Mouse (Mus musculus): Measurements from ENCODE around the gene Pabpn1. TPM values are rescaled to one million over a fixed set of nuclear protein-coding genes. Genes with fewer than 3 reads are reported as not detected.
A peak's percentile ranks its signal among the peaks of the same experiment; 100 is the strongest.

The Pabpn1 gene
- 100 to 1,000 TPM; 260 to 320 (median 270) TPM for total RNA-seq (2022)

GRCm38 (mm10) chr14:54892200-54892599 is at the start of gene Pabpn1:
Pabpn1 (plus strand) TSS chr14:54892500.
- no peak for DNase-seq (ENCODE audit: low spot score in 2 of 2)

GRCm38 (mm10) chr14:54843461-54843860 is 48.8 kb upstream of the Pabpn1 start:
- DNase-seq (ENCODE audit: low spot score in 2 of 2): no peak

GRCm38 (mm10) chr14:54855726-54856125 is 36.6 kb upstream of the Pabpn1 start:
- DNase-seq (ENCODE audit: low spot score in 2 of 2): no peak

DNA sequence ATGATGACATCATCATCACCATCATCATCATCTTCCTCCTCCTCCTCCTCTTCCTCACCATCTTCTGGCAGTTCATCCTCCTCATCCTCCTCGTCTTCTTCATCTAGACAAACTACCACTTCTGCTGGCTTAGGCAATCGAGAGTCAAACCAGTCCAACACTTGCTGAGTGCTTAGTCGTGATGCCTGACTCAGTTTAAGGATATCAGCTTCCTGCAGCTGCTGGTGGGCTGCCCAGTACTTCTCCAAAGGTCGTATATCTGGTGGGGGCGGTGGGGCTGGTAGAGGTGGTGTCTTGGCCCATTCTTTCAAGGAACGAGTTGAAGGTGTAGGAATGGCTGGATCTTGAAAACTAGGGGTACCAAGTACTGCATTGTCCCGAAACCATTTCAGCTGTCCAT is 35.6 kb upstream of the Pabpn1 start:
- DNase-seq (ENCODE audit: low spot score in 2 of 2): no peak

GRCm38 (mm10) chr14:54857891-54858290 is 34.4 kb upstream of the Pabpn1 start:
- no peak for DNase-seq (ENCODE audit: low spot score in 2 of 2)

GRCm38 (mm10) chr14:54860511-54860910 is 31.8 kb upstream of the Pabpn1 start:
- DNase-seq (ENCODE audit: low spot score in 2 of 2): peak in 1 of 2 experiments; percentile 65

DNA sequence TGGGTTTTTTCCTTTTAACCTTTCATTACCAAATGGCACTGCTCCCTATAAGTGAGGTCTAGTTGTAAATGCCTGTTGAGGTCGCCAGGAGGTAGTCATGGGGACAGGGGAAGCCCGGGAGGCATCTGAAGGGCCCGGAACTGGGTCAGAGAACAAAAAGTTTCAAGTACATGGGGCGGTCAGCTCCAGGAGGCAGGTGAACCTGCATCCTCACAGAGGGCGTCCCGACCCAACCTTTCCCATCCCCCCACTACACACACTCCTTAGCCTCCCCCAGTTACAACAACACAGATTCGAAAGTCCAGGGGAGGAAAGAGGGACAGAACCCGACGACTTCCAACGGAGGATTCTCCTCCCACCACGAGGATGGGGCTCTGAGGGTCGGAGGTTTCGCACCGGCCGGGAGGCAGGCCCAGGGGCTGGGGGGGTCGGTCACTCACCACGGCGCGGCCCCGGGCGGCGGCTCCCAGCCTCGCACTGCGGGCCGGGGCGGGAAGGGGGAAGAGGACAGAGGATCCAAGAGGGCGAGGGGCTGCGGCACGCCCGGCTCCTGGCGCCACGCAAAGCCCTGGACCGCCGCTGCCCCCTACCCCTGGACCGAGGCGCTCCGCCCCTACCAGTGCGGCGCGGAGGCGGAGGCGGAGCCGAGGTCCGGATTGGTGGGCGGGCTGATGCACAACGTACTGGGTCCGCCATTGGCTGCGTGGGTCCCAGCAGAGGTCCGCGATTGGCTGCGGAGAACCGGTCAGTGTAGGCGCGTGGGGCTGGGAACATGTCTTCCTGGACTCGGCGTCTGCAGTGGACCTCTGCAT is 28.6 kb upstream of the Pabpn1 start:
- peak; percentile 88 to 93 for DNase-seq (ENCODE audit: low spot score in 2 of 2)

DNA sequence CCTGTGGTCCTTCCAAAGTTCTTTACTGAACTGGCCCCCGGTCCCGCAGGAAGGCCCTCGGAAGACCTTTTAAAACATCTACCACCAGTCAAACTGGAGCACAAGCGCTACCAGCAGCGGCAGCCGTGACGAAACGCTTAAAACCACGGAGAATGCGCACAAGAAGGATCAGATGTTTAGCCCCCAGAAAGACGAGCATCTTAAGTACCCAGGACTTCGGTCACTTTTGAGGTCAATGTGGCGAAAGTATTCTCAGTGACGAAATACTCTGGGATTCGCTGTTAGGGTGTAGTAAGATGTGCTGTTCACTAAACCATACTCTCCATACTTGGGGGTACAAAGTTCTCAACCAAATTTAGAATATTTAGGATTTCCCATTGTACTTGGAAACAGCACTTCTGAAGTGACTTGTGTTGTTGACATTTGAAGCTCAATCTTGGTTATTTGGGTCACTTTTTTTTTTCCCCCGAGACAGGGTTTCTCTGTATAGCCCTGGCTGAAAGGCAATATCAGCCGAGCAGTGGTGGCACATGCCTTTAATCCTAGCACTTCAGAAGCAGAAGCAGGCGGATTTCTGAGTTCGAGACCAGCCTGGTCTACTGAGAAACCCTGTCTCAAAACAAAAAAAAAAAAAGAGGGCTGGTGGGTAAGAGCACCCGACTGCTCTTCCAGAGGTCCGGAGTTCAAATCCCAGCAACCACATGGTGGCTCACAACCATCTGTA is 27.8 kb upstream of the Pabpn1 start:
- no peak for DNase-seq (ENCODE audit: low spot score in 2 of 2)

- DNase-seq (ENCODE audit: low spot score in 2 of 2): no peak
Observed at GRCm38 (mm10) chr14:54865626-54866025, 26.7 kb upstream of the Pabpn1 start.

GRCm38 (mm10) chr14:54866268-54866667 is 26.0 kb upstream of the Pabpn1 start:
- no peak for DNase-seq (ENCODE audit: low spot score in 2 of 2)

DNA sequence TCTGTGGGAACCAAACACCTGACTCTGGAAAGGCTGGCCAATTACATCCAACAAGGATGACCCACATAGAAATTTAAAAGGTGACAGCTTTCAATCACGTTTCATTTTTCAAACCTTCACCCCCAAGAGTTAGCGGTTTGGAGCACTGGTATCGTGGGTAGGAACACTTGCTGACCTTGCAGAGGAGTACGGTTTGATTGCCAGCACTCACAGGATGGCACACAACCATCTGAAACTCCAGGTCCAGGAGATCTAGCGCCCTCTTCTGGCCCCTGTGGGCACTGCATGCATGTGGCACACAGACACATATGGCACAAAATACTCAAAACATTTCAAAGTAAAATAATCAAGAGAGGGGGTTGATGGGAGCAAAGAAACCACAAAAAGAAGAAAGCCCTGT is 25.4 kb upstream of the Pabpn1 start:
- no peak for DNase-seq (ENCODE audit: low spot score in 2 of 2)

GRCm38 (mm10) chr14:54868026-54868425 is 24.3 kb upstream of the Pabpn1 start:
- no peak for DNase-seq (ENCODE audit: low spot score in 2 of 2)

- no peak for DNase-seq (ENCODE audit: low spot score in 2 of 2)
Observed at GRCm38 (mm10) chr14:54870861-54871260, 21.4 kb upstream of the Pabpn1 start, which contains the start of gene Homez. Homez (minus strand) TSS chr14:54870961.

GRCm38 (mm10) chr14:54874165-54874564 is 18.1 kb upstream of the Pabpn1 start:
- no peak for DNase-seq (ENCODE audit: low spot score in 2 of 2)

GRCm38 (mm10) chr14:54875844-54876538 is 16.3 kb upstream of the Pabpn1 start:
- DNase-seq (ENCODE audit: low spot score in 2 of 2): no peak

GRCm38 (mm10) chr14:54876539-54877047 is 15.7 kb upstream of the Pabpn1 start:
- peak; percentile 74 to 89 for DNase-seq (ENCODE audit: low spot score in 2 of 2)

GRCm38 (mm10) chr14:54877048-54877715 is 15.1 kb upstream of the Pabpn1 start, which contains the start of gene Ppp1r3e:
Ppp1r3e (minus strand) TSS chr14:54877550.
- DNase-seq (ENCODE audit: low spot score in 2 of 2): peak in 1 of 2 experiments; percentile 62

DNA sequence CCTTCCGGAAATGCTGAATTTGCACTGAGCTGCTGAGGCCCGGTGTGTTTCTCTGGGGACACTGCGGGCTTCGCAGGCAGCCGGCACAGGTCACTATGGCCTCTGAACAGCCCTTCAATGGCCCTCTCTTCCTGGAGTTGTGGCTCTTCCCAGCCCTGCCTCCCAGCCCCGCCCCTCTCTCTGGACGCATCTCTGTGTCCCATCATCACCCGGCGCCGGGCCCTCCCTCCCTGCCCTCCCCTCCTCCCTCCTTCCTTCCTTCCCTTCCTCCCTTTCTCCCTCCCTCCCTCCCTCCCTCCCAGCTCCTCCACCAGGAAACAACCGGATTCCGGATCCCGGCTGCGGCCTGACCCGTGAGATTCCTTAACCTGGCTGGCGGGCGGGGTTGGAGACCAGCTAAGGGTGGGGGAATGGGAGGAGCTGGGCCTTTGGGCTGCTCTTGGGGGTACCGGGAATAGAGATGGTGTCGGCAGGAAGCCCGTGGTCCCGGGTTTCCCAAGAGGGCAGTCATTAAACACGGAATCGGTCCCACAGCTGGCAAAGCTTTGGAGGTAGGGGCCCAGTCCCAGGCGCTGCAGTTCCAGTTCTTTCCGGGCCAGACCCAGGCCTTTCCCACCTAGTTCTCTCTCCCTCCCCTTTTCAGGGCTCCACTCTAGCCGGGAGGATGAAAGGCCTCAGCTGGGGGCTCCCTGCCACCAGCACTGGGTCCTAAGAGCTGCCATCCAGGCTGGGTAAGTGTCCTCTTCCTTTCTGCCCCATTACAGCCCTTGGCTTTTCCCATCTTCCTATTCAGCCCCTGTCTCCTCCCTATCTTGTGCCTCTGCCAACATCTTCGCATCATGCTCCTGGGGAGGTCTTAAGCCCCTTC is 8.9 kb upstream of the Pabpn1 start, which contains the start of the genes Bcl2l2 and Gm20521:
Gene Bcl2l2, plus strand, starts transcription at position 224 of the 868 bp plus-strand sequence.
Gene Gm20521, plus strand, starts transcription at position 288 of the 868 bp plus-strand sequence.
- DNase-seq (ENCODE audit: low spot score in 2 of 2): peak in 1 of 2 experiments; percentile 60

- no peak for DNase-seq (ENCODE audit: low spot score in 2 of 2)
Observed at GRCm38 (mm10) chr14:54884022-54884712, 8.1 kb upstream of the Pabpn1 start.

Data from layer of hippocampus, adult 8-10 months (tissue).